Mouse (Mus musculus) hindbrain, embryonic 15.5 days (tissue): ENCODE measurements around the gene Lce3a. TPM values are rescaled to one million over a fixed set of nuclear protein-coding genes. Genes with fewer than 3 reads are reported as not detected.

Experiments
- ATAC-seq: fragments of 200-750 bp; cut with Nextera tagmentation; 2 replicates; pipeline ENCODE4 v1.8.0; 2017; ENCODE audit warnings: low read depth, moderate number of reproducible peaks, moderate TSS enrichment; ENCODE audit not compliant: low FRiP score
- H3K27ac ChIP-seq: fragments of 300-500 bp; sonication (generic); replicated peaks from 2 replicates; pipeline ENCODE4 v1.5.1; 2015; ENCODE audit warnings: mild to moderate bottlenecking, inconsistent platforms
- H3K27me3 ChIP-seq: fragments of 300-500 bp; sonication (generic); 2 replicates; pipeline ENCODE4 v1.6.1; 2015; ENCODE audit warnings: control low read depth, inconsistent platforms
- H3K36me3 ChIP-seq: fragments of 300-500 bp; sonication (generic); 2 replicates; pipeline ENCODE4 v1.6.1; 2015; ENCODE audit warnings: control low read depth, inconsistent platforms
- H3K4me1 ChIP-seq: fragments of 300-500 bp; sonication (generic); replicated peaks from 2 replicates; pipeline ENCODE4 v1.6.1; 2015; ENCODE audit warnings: control low read depth, inconsistent platforms
- H3K4me2 ChIP-seq: fragments of 300-500 bp; sonication (generic); 2 replicates; pipeline ENCODE4 v1.6.1; 2015; ENCODE audit warnings: moderate library complexity, mild to moderate bottlenecking, inconsistent platforms
- H3K4me3 ChIP-seq: fragments of 300-500 bp; sonication (generic); 2 replicates; pipeline ENCODE4 v1.5.1; 2015; ENCODE audit warnings: mild to moderate bottlenecking, inconsistent platforms
- H3K9ac ChIP-seq: fragments of 300-500 bp; sonication (generic); 2 replicates; pipeline ENCODE4 v1.6.1; 2015; ENCODE audit warnings: inconsistent platforms
- H3K9me3 ChIP-seq: fragments of 300-500 bp; sonication (generic); 2 replicates; pipeline ENCODE4 v1.6.1; 2016; ENCODE audit warnings: control low read depth, inconsistent platforms
- WGBS: fragments of 180-500 bp; shearing (Covaris S2); methylation state at CpG from one replicate; pipeline ENCODE4 v1.1.7; 2015; 5-methylcytosine and 5-hydroxymethylcytosine counted together
- polyA plus RNA-seq: library from polyadenylated mRNA; unstranded; fragments of >200 nt; fragmentation: Nextera tagmentation; extraction: Ambion mirVana; gene quantifications from 2 replicates; pipeline ENCODE4 v1.2.1, GENCODE M21; 2015

Gene Lce3a
- polyA plus RNA-seq: not detected in 2 replicates

GRCm38 (mm10) chr3:92926130-92926529 is at the start of gene Lce3a:
Lce3a (minus strand) TSS chr3:92926230.
- Histone ChIP-seq H3K4me3 (no peak within 1 kb of the TSS), H3K9me3 (no peaks in the 10 kb centered on the region), H3K36me3 (no peaks in the 10 kb centered on the region), H3K27me3 (no peaks in the 10 kb centered on the region), H3K27ac (no peak within 1 kb of the TSS), H3K9ac (no peak within 1 kb of the TSS), H3K4me1 (no peaks in the 10 kb centered on the region), H3K4me2 (no peak within 1 kb of the TSS)
- 73% methylated on average over 2 of the region's 2 CpGs for WGBS
- ATAC-seq: no peak

- H3K4me2 ChIP-seq: no peak within 1 kb of the TSS
- H3K9me3 ChIP-seq: no peaks in the 10 kb centered on the region
- ATAC-seq: no peak
- H3K36me3 ChIP-seq: no peaks in the 10 kb centered on the region
- H3K4me3 ChIP-seq: no peak within 1 kb of the TSS
- no peaks in the 10 kb centered on the region for H3K4me1 ChIP-seq
- H3K9ac ChIP-seq: no peak within 1 kb of the TSS
- no peaks in the 10 kb centered on the region for H3K27me3 ChIP-seq
- no peak within 1 kb of the TSS for H3K27ac ChIP-seq
- WGBS: 93% methylated on average over 2 of the region's 2 CpGs
Observed at GRCm38 (mm10) chr3:92966761-92967160, 40.7 kb upstream of the Lce3a start, which contains the start of gene Lce3e. Lce3e (plus strand) TSS chr3:92967061.

GRCm38 (mm10) chr3:92957090-92957489 is 31.1 kb upstream of the Lce3a start, which contains the start of gene Lce3d:
Lce3d (plus strand) TSS chr3:92957390.
- Histone ChIP-seq H3K36me3 (no peaks in the 10 kb centered on the region), H3K9me3 (no peaks in the 10 kb centered on the region), H3K27me3 (no peaks in the 10 kb centered on the region), H3K27ac (no peak within 1 kb of the TSS), H3K4me2 (no peak within 1 kb of the TSS), H3K4me1 (no peaks in the 10 kb centered on the region), H3K9ac (no peak within 1 kb of the TSS), H3K4me3 (no peak within 1 kb of the TSS)
- WGBS: 93% methylated on average over 1 of the region's 1 CpGs
- ATAC-seq: no peak

GRCm38 (mm10) chr3:92944186-92944585 is 18.2 kb upstream of the Lce3a start, which contains the start of gene Lce3c:
Lce3c (plus strand) TSS chr3:92944486.
- H3K9ac ChIP-seq: no peak within 1 kb of the TSS
- H3K27me3 ChIP-seq: no peaks in the 10 kb centered on the region
- H3K9me3 ChIP-seq: no peaks in the 10 kb centered on the region
- H3K4me1 ChIP-seq: no peaks in the 10 kb centered on the region
- no peak within 1 kb of the TSS for H3K4me3 ChIP-seq
- no peak within 1 kb of the TSS for H3K27ac ChIP-seq
- no peaks in the 10 kb centered on the region for H3K36me3 ChIP-seq
- 84% methylated on average over 1 of the region's 1 CpGs for WGBS
- ATAC-seq: no peak
- H3K4me2 ChIP-seq: no peak within 1 kb of the TSS

GRCm38 (mm10) chr3:92932679-92933078 is 6.6 kb upstream of the Lce3a start, which contains the start of gene Lce3b:
Lce3b (plus strand) TSS chr3:92932979.
- H3K9me3 ChIP-seq: no peaks in the 10 kb centered on the region
- H3K27me3 ChIP-seq: no peaks in the 10 kb centered on the region
- no peak within 1 kb of the TSS for H3K9ac ChIP-seq
- no peaks in the 10 kb centered on the region for H3K4me1 ChIP-seq
- 63% methylated on average over 2 of the region's 2 CpGs for WGBS
- H3K4me2 ChIP-seq: no peak within 1 kb of the TSS
- H3K36me3 ChIP-seq: no peaks in the 10 kb centered on the region
- H3K27ac ChIP-seq: no peak within 1 kb of the TSS
- no peak for ATAC-seq
- H3K4me3 ChIP-seq: no peak within 1 kb of the TSS

- no peak overlapping the region for H3K9ac ChIP-seq
Observed at GRCm38 (mm10) chr3:92920364-92920763, 5.7 kb downstream of the Lce3a start.

GRCm38 (mm10) chr3:92907571-92907970 is 18.5 kb downstream of the Lce3a start:
- WGBS: 22% methylated on average over 4 of the region's 4 CpGs
- no peaks in the 10 kb centered on the region for H3K4me1 ChIP-seq
- no peak overlapping the region for H3K4me3 ChIP-seq
- H3K9me3 ChIP-seq: no peaks in the 10 kb centered on the region
- no peaks in the 10 kb centered on the region for H3K36me3 ChIP-seq
- ATAC-seq: no peak
- no peak overlapping the region for H3K4me2 ChIP-seq
- no peaks in the 10 kb centered on the region for H3K27me3 ChIP-seq
- no peak overlapping the region for H3K27ac ChIP-seq
- H3K9ac ChIP-seq: no peak overlapping the region

More at GRCm38 (mm10) chr3:92920364-92920763, 5.7 kb downstream of the Lce3a start:
- ATAC-seq: no peak
- no peak overlapping the region for H3K27ac ChIP-seq
- no peaks in the 10 kb centered on the region for H3K36me3 ChIP-seq
- H3K9me3 ChIP-seq: no peaks in the 10 kb centered on the region
- no peak overlapping the region for H3K4me2 ChIP-seq
- 71% methylated on average over 4 of the region's 4 CpGs for WGBS
- H3K27me3 ChIP-seq: no peaks in the 10 kb centered on the region
- no peaks in the 10 kb centered on the region for H3K4me1 ChIP-seq
- H3K4me3 ChIP-seq: no peak overlapping the region

- Histone ChIP-seq H3K27me3 (no peaks in the 10 kb centered on the region), H3K9ac (no peak overlapping the region), H3K36me3 (no peaks in the 10 kb centered on the region), H3K4me1 (no peaks in the 10 kb centered on the region), H3K4me3 (no peak overlapping the region), H3K4me2 (no peak overlapping the region), H3K9me3 (no peaks in the 10 kb centered on the region), H3K27ac (no peak overlapping the region)
- WGBS: 54% methylated on average over 3 of the region's 3 CpGs
- ATAC-seq: no peak
Observed at GRCm38 (mm10) chr3:92905182-92905581, 20.8 kb downstream of the Lce3a start.

GRCm38 (mm10) chr3:92903640-92904039 is 22.4 kb downstream of the Lce3a start:
- Histone ChIP-seq H3K4me2 (no peak overlapping the region), H3K4me3 (no peak overlapping the region), H3K27me3 (no peaks in the 10 kb centered on the region), H3K36me3 (no peaks in the 10 kb centered on the region), H3K9ac (no peak overlapping the region), H3K9me3 (no peaks in the 10 kb centered on the region), H3K4me1 (no peaks in the 10 kb centered on the region), H3K27ac (no peak overlapping the region)
- WGBS: 33% methylated on average over 4 of the region's 4 CpGs
- peak; percentile 72; the same call in 1 of the 2 replicates for ATAC-seq

GRCm38 (mm10) chr3:92902992-92903391 is 23.0 kb downstream of the Lce3a start:
- H3K4me3 ChIP-seq: no peak overlapping the region
- no peaks in the 10 kb centered on the region for H3K4me1 ChIP-seq
- no peaks in the 10 kb centered on the region for H3K27me3 ChIP-seq
- no peaks in the 10 kb centered on the region for H3K36me3 ChIP-seq
- no peak overlapping the region for H3K27ac ChIP-seq
- no peaks in the 10 kb centered on the region for H3K9me3 ChIP-seq
- no peak for ATAC-seq
- no peak overlapping the region for H3K9ac ChIP-seq
- no peak overlapping the region for H3K4me2 ChIP-seq
- 26% methylated on average over 3 of the region's 3 CpGs for WGBS

GRCm38 (mm10) chr3:92894489-92894888 is 31.5 kb downstream of the Lce3a start:
- no peaks in the 10 kb centered on the region for H3K9me3 ChIP-seq
- ATAC-seq: no peak
- H3K27ac ChIP-seq: no peak overlapping the region
- no peaks in the 10 kb centered on the region for H3K36me3 ChIP-seq
- H3K4me3 ChIP-seq: no peak overlapping the region
- 66% methylated on average over 1 of the region's 1 CpGs for WGBS
- no peaks in the 10 kb centered on the region for H3K27me3 ChIP-seq
- no peak overlapping the region for H3K9ac ChIP-seq
- H3K4me2 ChIP-seq: no peak overlapping the region
- no peaks in the 10 kb centered on the region for H3K4me1 ChIP-seq

GRCm38 (mm10) chr3:92894063-92894462 is 32.0 kb downstream of the Lce3a start:
- H3K9ac ChIP-seq: no peak overlapping the region
- H3K4me1 ChIP-seq: no peaks in the 10 kb centered on the region
- no peak for ATAC-seq
- 58% methylated on average over 3 of the region's 3 CpGs for WGBS
- H3K36me3 ChIP-seq: no peaks in the 10 kb centered on the region
- no peak overlapping the region for H3K27ac ChIP-seq
- H3K4me2 ChIP-seq: no peak overlapping the region
- H3K27me3 ChIP-seq: no peaks in the 10 kb centered on the region
- H3K9me3 ChIP-seq: no peaks in the 10 kb centered on the region
- no peak overlapping the region for H3K4me3 ChIP-seq
